Mouse (Mus musculus) large intestine, adult 2 months (tissue): Measurements from ENCODE around the gene Atp5g1. TPM values are rescaled to one million over a fixed set of nuclear protein-coding genes. Genes with fewer than 3 reads are reported as not detected.

Experiments
- DNase-seq: peaks from one replicate; pipeline ENCODE4 v3.0.0-alpha.2; 2012; ENCODE audit warnings: low read depth, low spot score
- WGBS: fragments of 180-500 bp; shearing (Covaris S2); methylation state at CpG from one replicate; pipeline ENCODE4 v1.1.7; 2018; 5-methylcytosine and 5-hydroxymethylcytosine counted together
- polyA plus RNA-seq: library from polyadenylated mRNA; depleted of rRNA; stranded (reverse); fragments of >200 nt; gene quantifications from 2 replicates; pipeline ENCODE4 v1.2.3, GENCODE M21; 2012; rRNA removed

The Atp5g1 gene
- polyA plus RNA-seq, 1 experiment, result 1,322 TPM

GRCm38 (mm10) chr11:96034116-96034515 lies 41.4 kb downstream of the Atp5g1 start:
- no peak for DNase-seq
- WGBS, result 42% methylated on average over 8 of the region's 8 CpGs

GRCm38 (mm10) chr11:96033264-96033663 lies 42.2 kb downstream of the Atp5g1 start:
- no peak for DNase-seq
- 92% methylated on average over 3 of the region's 3 CpGs for WGBS

- no peak for DNase-seq
- WGBS, result 88% methylated on average over 2 of the region's 2 CpGs
Observed at GRCm38 (mm10) chr11:96031701-96032100, 43.8 kb downstream of the Atp5g1 start.

- 33% methylated on average over 3 of the region's 3 CpGs for WGBS
- DNase-seq, result peak; percentile 91
Observed at GRCm38 (mm10) chr11:96030571-96030970, 44.9 kb downstream of the Atp5g1 start.

DNA sequence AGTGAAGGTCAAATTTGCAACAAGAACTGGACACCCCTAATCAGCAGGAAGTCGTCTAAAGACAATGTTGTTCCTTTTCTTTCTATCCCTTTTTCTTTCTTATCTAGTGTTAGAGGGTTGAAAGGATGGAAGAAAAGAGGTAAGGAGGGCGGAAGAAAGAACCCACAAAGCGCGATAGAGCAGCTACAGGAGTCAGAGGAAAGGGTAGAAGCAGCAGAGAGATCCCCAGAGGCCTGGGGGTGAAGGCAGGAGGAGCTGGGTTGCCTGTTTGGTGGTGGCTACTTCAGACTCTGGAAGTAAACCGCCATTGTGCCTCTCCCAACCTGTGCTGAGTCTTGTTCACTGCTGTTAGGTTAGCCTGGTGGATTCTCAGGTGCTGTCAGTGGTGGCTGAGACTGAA lies 47.3 kb downstream of the Atp5g1 start:
- 71% methylated on average over 5 of the region's 5 CpGs for WGBS
- no peak for DNase-seq

DNA sequence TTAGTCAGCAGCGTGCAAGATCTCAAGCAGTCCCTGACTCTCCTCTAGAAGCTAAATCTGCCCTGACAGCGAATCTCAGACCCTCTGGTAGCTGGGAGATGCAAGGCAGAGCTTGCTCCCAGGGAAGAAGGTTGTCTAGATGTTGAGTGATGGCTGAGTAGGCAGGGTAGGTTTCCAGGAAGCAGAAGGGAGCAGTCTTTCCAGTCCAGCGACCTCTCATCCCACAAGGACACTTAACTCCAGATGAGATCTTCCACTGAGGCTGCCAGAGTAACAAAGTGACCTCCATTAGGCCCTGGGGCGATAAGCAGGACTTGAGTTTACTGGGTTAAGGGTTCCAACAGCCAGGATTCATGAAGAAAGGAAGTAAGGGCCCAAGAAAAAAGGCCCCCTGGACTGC lies 54.8 kb downstream of the Atp5g1 start:
- no peak for DNase-seq
- WGBS, result 59% methylated on average over 4 of the region's 4 CpGs

Other genes starting within 250 kb of the Atp5g1 start
- gene Gngt2, start 238.5 kb downstream of the Atp5g1 start, polyA plus RNA-seq, result 11.5 and 13.2 TPM in 2 replicates
- gene Abi3, start 233.2 kb downstream of the Atp5g1 start, polyA plus RNA-seq, result 37.9 and 40.6 TPM in 2 replicates
- gene B4galnt2, start 160.8 kb downstream of the Atp5g1 start, polyA plus RNA-seq, result 135 and 254 TPM in 2 replicates
- gene Igf2bp1, start 69.7 kb downstream of the Atp5g1 start, polyA plus RNA-seq, result not detected in 2 replicates
- 13.0 and 48.1 TPM in 2 replicates for gene Gip, start 51.1 kb downstream of the Atp5g1 start, polyA plus RNA-seq
- 45.5 and 45.6 TPM in 2 replicates for gene Snf8, start 40.8 kb downstream of the Atp5g1 start, polyA plus RNA-seq
- 41.3 and 41.4 TPM in 2 replicates for gene Ube2z, start 10.3 kb downstream of the Atp5g1 start, polyA plus RNA-seq
- not detected in 2 replicates for gene Calcoco2, start 36.3 kb upstream of the Atp5g1 start, polyA plus RNA-seq
- 0.10 TPM in 1 of 2 replicates, not detected in the other for gene Ttll6, start 58.1 kb upstream of the Atp5g1 start, polyA plus RNA-seq
- gene Hoxb13, start 118.6 kb upstream of the Atp5g1 start, polyA plus RNA-seq, result 0.27 TPM in 1 of 2 replicates, not detected in the other
- gene Hoxb9, start 195.8 kb upstream of the Atp5g1 start, polyA plus RNA-seq, result 0.25 and 16.0 TPM in 2 replicates
- gene Hoxb8, start 206.2 kb upstream of the Atp5g1 start, polyA plus RNA-seq, result 2.6 and 11.7 TPM in 2 replicates
- 1.4 and 6.5 TPM in 2 replicates for gene Hoxb7, start 211.0 kb upstream of the Atp5g1 start, polyA plus RNA-seq
- gene Hoxb6, start 216.8 kb upstream of the Atp5g1 start, polyA plus RNA-seq, result 4.7 and 23.1 TPM in 2 replicates
- 2.6 and 5.1 TPM in 2 replicates for gene Hoxb5, start 227.7 kb upstream of the Atp5g1 start, polyA plus RNA-seq
- gene Hoxb4, start 242.6 kb upstream of the Atp5g1 start, polyA plus RNA-seq, result 2.5 and 3.0 TPM in 2 replicates
- 2.3 and 3.4 TPM in 2 replicates for gene Hoxb3, start 247.7 kb upstream of the Atp5g1 start, polyA plus RNA-seq